Mouse (Mus musculus): ENCODE results near the gene Nfib. TPM values are rescaled to one million over a fixed set of nuclear protein-coding genes. Genes with fewer than 3 reads are reported as not detected.

Gene Nfib
- total RNA-seq, 2 experiments from 2014 or later = 204 to 213 TPM

DNA sequence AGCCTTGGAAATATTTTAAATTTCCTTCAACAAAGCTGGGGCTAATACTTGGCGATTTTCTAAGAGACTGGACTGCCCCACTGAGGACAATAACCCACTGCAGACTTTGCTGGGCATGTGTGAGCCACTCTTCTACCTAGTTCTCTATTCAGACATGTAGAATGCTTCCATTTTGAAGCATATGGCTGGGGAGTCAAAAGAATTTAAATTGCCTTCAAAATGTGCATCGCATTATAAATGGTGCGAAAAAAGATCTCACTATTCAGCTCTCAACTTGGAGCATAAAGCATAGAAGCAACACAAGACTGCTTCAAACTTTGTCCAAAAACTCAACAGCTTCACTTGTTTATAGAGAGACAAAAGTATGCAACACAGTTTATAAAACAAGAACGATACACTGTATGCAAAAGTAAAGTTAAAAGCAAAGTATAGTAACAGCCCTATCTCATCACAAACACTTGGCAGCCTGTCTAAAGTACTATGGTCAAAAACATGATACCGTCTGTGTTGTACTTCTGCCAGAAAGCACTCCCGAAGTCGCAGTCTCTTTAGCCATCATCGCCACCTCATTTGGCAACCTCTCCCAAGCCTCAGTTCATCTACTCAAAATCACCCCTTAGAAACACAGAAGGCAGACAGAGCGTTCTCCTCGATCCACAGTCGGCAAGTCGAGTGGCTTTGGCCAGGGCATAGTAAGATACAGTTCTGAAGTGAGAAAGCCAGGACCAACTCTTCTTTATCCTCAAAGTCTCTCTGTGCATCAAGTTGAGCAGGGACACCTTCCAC lies 267.8 kb downstream of the Nfib start:
- DNase-seq (ENCODE audit: low spot score in 2 of 2) = no peak

DNA sequence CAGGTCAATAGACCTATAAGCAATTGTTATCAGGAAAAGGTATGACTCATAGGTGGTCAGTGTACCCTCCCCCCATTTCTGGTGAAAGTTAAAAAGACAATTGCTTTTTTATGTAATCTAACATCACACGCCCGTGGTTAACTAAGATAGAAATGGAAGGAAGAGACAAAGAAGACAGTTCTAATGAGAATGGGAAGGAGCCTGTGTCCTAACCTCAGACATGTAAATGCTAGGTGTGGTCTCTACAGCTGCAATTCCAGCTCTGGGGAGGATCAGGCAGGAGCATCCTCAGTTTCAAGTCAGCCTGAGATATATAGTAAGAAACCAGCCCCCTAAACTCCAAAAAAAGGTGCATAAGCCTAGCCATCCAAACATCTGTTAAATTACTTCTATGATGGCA lies 268.9 kb downstream of the Nfib start:
- DNase-seq (ENCODE audit: low spot score in 2 of 2) = no peak

DNA sequence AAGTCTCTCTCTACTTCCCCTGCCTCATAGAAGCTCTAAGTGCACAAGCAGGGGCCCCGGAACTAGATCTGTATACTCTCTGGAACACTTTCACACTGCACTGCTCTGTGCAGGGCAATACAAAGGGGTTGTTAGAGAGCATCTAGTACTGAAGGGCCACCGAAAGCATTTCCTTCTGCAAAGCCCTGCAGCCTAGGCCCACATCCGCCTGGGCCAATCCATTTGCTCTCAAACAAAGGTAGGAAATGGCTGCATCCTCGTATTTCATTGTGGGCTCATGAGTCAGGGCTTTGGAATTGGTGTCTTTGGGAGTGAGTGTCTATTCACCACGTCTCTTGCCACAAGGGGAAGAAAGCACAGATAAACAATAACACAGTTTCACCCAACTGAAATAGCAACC lies 269.8 kb downstream of the Nfib start:
- DNase-seq (ENCODE audit: low spot score in 2 of 2) = no peak

DNA sequence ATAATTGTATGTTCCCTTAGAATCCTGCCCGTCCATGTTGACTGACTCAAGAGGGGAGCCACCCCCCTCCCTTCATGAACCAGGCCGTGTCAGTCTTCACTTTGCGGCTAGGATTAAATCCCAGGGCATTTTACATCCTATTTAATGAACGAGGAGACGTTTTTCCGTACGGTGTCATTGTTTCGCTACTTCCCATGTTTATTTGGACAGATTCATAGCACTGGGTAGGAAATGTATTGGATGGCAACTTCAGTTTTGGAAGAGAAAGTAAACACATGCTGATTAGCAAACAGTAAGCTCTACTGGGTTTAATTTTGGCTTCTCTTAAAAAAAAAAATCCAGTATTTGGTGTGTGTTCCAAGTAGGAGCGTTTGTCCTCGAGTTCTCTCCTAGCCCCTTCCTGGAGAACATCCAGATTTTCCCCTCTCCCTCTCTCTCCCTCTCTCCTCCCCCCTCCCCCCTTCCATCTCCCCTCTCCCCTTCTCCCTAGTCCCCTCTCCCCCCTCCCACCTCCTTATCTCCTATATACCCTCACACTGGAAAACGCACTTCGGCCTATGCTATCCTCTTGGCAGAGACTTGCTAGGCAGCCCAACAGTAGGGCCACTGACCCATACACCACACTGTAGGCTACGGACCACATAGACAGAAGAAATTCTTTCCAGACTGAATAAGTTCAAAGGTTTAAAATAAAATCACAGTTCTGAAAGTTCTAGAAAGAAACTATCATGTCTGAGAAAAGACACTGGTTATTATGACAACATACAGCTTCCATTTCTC lies 271.4 kb downstream of the Nfib start:
- no peak for DNase-seq (ENCODE audit: low spot score in 2 of 2)

DNA sequence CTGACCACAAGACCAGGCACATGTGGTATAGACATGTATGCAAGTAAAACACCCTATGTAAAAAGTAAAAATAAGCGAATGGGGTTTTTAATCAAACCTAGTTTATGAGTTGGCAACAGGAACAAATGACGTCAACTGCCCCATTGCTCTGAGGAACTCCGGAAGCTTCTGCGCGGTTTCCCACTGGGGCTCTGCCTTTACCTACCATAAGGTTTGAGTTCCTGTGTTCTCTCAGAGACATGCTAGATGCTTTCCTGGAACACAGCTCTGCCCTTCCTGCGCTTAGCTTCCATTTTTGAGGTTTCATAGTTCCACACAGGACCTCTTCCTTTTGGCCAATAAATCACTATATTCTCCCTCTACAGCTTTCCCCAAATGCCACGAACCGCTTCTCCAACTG lies 273.7 kb downstream of the Nfib start:
- no peak for DNase-seq (ENCODE audit: low spot score in 2 of 2)

DNA sequence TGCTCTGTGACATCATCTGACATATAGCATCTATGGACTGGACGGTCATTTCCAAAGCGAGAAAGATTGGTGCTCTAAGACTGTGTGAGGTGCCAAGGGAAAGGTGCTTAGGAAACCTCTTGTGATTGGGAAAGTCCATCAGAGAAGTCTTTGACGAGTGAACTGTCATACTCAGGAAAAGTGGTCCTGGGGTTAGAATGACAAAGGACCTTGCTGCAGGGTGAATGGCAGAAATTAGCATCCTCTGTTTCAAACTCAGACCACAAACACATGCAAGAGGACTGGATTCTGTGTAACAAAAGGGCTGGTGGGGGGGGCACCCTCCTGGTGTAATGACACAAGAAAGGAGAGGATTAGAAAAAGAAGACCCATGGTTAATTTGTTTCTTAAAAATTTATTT lies 274.7 kb downstream of the Nfib start:
- no peak for DNase-seq (ENCODE audit: low spot score in 2 of 2)

DNA sequence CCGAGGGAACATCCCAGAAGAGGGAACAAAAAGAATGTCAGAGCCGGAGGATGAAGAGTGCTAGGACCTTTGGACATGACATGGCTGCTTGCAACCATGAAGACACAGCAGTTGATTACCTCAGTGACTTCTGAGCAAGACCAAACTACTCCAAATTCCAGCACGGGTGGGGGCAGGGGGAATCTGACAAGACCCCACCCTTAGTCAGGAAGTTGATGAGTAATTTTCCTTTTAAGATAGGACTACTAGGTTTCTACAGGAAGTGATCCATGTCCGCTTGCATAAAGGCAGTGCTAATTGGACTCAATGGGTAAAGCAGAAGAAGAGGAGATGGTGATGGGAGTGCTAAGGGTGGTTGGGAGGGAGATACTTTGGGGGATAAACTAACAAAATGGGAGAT lies 279.3 kb downstream of the Nfib start:
- DNase-seq (ENCODE audit: low spot score in 2 of 2) = no peak

DNA sequence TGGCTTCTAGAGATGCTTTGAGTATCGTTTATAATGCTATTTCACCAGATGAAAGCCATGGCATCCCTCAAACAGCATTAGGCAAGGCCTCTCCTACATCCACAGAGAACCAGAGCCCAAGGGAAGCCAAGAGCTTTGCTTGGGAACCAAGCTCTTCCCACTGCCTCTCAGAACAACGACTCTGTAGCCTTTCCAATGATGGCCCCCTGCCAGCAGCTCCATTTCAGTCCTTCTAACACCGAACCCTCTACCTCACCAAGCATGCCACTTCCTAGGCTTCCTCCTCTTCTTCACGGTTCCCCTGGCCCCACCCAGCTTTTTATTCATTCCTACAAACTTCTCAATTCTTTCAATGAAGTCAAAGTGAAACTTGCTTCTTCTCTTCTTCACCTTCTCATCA lies 287.3 kb downstream of the Nfib start:
- no peak for DNase-seq (ENCODE audit: low spot score in 2 of 2)

DNA sequence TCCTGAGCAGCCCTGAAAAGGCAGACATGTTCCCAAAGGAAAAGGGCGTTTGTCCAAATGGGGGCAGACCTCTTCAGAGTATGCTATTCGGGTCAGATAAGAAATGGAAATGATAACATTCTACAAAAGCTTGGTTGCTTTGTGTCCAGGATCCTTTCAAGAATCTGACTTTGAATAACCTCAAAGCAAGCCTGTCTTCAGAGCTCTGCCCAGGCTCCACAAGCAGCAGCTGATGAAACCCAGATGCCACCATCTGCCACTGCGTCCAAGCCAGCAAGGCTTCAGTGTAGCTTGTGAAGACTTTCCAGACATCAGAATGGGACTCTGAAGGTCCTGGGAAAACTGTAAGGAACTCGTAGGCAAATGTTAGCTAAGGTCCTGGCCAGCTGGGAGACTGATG lies 289.7 kb downstream of the Nfib start:
- DNase-seq (ENCODE audit: low spot score in 2 of 2) = no peak

DNA sequence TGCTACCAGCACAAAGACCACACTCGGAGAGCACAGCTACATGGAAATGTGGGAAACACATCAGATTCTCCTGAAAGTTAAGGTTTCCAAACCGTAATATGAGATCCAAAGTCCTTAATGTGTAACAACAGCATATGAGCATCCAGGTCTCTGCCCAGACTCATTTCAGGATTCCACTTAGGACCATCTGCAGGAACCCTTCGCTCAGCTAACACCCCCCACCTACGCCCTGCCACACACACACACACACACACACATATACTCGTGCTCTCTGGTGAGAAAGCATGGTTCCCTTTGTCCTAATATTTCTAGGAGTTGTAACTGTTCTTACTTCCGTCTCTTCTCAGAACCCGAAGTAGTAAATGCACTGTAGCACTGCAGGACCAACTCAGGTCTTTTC lies 292.9 kb downstream of the Nfib start:
- DNase-seq (ENCODE audit: low spot score in 2 of 2) = no peak

DNA sequence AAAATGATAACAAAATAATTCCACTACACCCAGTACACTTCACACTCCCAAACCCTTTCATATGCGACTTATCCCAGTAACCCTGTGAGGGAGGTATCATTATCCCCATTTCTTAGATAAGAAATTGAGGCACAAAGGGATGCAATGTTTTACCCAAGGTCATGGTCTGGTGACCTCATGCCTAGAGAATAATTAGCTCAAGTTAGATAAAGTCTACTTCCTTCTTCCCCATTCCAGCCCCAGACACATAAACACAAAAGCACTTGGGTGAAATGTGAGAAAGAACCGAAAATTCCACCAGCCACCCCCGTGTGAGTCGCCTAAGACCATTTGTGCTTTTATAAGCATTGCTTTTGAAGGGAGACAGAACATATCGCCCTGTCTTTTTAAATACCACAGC lies 293.6 kb downstream of the Nfib start:
- no peak for DNase-seq (ENCODE audit: low spot score in 2 of 2)

DNA sequence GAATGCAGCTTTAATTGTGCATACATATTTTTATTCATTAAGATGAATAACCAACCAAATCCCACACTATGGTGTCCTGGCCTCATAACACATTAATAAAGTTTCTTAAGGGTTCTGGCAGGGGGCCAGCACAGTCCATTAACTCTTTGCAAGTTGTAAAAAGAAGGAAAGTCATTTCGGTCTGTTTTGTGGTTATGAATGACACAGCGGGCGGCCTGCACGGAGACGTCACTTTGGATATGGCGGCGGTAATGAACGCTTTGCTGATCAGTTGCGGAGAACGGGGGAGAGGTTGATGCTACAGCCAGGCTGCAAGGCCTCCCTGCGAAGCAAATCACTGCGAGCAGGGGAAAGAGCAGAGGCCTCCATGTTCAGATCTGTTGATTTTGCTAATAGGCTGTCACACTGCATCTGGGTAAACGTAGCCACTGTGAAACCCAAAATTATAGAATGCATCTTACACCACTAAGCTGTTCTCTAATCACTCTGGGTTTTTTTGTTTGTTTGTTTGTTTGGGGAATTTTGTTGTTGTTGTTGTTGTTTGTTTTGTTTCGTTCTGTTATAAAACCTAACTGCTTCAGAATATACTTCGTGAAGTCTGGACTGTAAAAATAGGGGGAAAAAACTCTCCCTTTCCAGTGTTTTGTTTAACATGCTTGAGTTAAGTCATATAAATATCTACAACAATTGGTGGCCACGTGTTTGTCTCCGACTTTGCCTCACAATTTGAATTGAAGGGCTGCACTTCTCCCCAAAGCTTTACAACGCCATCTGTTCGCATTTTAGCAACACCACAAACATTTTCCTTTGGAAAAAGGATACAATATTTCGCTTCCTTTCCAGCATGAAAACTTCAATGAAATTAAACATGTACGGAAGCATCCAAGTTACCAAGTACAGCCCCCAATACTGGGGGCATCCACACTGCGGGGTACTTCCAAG lies 296.8 kb downstream of the Nfib start:
- no peak for DNase-seq (ENCODE audit: low spot score in 2 of 2)

DNA sequence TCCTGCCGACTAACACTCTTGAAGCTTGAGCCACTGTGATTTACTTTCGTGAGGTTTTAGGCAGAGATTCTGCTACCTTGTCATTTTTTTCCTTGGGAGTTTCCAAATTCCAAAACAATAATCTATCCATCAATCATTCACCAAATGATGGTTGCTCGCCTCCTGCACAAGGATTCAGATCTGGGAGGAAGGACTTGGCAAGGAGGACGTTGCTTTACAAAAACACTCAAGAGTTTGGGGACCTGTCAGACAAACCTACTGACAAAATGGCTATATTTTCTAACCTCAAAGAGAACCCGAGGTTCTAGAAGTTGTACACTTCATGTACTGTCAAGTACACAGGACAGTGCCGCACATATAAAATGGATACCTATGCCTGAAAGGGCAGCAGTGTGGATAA lies 299.0 kb downstream of the Nfib start:
- DNase-seq (ENCODE audit: low spot score in 2 of 2) = no peak

DNA sequence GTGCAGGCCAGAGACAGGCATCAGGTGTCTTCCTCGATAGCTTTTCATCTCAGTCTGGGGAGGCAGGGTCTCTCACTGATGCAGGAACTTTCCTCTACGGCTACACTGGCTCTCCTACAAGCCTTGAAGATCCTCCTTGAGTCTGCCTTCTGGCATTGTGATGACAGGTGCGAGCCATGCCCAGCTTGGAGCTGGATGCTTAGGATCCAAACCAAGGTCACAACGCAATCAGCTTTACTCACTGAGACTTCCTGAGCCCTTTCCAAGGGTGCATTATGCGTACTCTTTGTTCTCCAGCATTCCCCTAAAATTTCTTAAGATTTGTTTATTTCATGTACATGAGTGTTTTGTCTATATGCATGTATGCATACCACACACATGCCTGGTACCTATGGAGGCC lies 299.8 kb downstream of the Nfib start:
- DNase-seq (ENCODE audit: low spot score in 2 of 2) = no peak

DNA sequence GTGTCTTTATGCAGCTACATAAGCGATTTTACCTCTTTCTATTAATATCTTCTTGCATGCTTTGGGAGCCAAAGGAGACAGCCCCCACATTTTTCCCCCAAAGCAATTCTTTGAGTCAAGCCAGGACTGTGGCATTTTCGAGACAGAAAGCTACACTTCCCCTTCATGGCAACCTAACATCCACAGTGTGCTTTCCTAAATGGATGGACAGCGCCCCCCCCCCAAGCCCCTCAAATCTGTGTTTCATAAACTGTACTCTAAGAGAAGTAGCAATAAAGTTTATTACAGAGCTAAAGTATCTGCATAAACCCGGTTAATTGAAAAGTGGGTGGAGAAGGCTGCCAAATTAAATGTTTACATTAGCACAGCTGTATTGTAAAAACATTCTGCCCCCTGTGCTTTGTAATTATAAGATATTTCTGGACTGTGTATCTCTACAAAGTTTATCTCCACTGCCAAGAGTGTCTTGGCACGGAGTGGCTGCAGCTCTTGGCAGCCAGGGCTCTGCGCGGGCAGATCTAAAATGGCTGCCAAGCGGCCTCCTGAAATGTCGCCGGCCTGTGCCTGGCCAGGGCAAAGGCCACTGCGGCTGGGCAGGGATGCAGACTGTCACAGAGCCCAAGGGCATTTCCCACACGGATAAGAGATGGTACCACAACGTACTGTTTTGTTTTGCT lies 301.4 kb downstream of the Nfib start:
- peak in 1 of 2 experiments; percentile 55 for DNase-seq (ENCODE audit: low spot score in 2 of 2)

DNA sequence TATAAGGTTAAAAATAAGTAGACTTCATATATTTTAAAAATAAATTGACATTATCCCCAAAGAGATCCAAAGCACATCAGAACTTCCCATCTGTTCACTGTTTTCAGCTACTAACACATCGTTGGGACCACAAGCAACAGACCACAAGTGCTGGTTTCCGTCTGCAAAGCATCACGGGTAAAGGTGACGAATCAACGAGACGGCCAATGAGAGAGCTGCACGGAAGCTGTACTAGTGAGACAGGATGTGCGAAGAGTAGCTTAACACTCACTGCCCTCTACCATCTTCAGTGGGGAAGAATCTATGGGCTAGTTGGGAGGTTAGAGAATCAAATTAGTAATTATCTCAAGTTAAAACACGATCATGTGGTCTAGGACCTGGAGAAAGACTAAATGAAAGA lies 302.9 kb downstream of the Nfib start:
- no peak for DNase-seq (ENCODE audit: low spot score in 2 of 2)

DNA sequence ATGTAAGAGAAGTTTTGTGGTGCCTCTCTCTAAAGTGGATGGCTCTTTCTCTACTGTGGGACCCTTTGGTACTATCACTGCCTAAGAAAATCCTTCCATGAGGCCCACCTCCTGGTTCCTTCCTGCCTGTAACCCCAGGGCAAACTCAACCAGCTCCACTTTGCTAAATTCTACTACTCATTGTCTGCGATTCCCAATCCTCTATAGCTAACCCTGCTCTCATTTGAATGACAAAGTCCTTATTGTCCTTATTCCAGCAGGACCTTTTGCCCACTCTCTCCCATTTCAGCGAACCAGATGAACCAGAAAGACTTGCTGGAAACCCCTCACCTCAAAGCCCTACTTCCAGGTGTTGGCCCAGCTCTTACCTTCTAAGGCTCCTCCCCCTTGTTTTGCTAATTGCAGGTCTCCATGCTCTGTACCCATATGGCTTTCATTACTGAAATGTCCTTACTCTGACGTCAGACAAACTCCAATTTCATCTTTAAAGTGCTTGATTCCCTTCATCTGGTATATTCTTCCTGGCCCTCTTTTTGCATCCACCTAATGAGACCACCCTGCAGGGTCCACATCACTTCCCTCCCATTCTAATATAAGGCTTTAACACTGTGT lies 304.0 kb downstream of the Nfib start:
- DNase-seq (ENCODE audit: low spot score in 2 of 2) = no peak

DNA sequence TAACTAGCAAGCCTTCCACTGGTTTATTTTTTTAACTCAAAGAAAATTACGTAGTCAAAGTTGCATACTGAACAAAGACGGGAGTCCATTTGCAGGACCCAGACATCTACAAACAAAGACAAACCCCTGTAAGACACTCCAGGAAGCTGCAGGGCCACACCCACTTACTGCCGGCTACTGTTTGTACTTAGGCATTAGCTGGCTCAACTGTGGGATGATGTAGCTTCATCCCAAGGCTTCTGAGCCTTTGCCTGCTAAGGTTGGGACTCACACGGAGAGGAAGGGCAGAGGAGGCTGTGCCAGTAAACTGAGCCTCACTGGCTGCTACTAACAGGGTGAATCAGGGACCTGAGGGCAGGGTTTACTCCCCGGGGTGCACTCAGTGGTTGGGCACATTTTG lies 305.0 kb downstream of the Nfib start:
- DNase-seq (ENCODE audit: low spot score in 2 of 2) = no peak

DNA sequence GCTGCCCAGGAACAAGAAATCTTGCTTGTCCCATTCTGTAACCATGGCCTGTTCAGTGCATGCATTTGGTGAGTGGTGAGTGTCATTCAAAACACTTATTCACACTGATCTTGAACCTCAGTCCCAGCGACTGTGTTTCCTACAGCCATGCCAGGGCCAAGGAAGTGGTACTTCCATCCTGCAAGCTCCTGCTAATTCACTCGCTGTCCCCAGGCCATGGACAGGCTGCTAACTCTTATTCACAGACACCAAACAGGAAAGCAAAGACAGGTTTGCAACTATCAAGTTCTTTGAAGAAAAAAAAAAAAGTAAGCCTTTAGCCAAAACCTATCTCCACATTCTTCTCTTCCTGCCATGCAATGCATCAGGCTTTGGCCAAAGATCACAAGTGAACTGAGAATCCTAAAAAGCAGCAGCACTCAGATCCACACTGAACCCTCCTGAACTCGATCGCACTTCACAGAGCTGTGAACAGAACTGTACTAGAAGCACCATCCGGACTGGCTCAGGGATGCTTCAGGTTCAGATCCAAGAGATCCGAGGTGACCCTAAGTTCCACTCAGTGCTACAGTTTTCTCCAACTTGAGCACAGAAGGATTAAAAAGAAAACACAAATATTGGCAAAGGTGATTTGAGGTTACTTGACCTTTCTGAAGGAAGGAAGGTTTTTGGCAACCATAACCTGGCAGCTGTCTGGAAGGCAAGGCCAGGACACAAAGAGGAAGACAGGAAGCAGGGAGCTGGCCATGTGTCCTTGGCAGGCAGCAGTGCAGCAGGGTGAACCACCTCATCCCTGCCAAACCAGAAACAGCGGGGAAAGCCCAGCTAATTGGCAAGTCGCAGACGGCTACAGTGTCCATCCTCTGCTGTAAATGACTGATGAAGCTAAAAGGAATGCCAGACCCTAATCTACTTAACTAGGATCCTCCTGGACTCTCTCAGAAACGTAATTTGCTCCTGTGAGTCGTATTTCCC lies 305.9 kb downstream of the Nfib start:
- peak in 1 of 2 experiments; percentile 69 for DNase-seq (ENCODE audit: low spot score in 2 of 2)
